Mouse (Mus musculus): Measurements from ENCODE around the gene Rrm2. TPM values are rescaled to one million over a fixed set of nuclear protein-coding genes. Genes with fewer than 3 reads are reported as not detected.
"Not testable (repeated sequence)": the region's sequence is repeated elsewhere in the genome, so short reads cannot be mapped to it uniquely, and the experiment has no call there.

Gene Rrm2
- polyA plus RNA-seq, 1 experiment from 2014 or later, result 394 TPM

GRCm38 (mm10) chr12:24723434-24723833 lies 15.4 kb downstream of the Rrm2 start:
- Histone ChIP-seq H3K4me1 (replicated peaks) (peaks cover 26% of the 10 kb centered on the region), H3K27me3 (no peaks in the 10 kb centered on the region), H3K9ac (replicated peaks) (no peak overlapping the region), H3K27ac (peak overlapping the region; percentile 79), H3K4me2 (no peak overlapping the region), H3K9me3 (no peaks in the 10 kb centered on the region), H3K4me3 (replicated peaks) (no peak overlapping the region), H3K36me3 (no peaks in the 10 kb centered on the region)
- no peak for ATAC-seq (ENCODE audit: insufficient number of reproducible peaks, insufficient read depth, low FRiP score, low TSS enrichment, low read depth)
- WGBS, result 39% methylated on average over 2 of the region's 2 CpGs

DNA sequence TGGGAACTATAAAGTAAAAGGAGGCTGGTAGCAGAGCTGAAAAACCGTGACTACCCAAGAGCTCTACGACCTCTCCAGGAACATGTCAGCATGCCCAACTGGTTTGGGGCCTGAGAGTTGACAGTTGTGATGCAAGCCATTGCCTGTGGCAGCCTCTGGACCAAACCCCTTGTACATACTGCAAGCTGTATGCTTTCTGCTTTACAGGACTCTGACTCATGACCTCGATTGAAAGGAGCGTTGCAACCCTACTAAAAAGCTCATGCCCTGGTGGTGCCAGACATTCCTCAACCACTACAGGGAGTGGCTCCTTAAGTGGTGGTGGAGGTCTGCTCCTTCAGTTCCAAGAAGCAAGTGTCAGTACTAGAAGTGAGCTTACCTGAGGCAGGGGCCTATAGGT lies 15.8 kb downstream of the Rrm2 start:
- peak overlapping the region; percentile 23; the same call in 1 of the 2 replicates for H3K4me2 ChIP-seq
- peak; percentile 41; the same call in 1 of the 2 replicates for ATAC-seq (ENCODE audit: insufficient number of reproducible peaks, insufficient read depth, low FRiP score, low TSS enrichment, low read depth)

DNA sequence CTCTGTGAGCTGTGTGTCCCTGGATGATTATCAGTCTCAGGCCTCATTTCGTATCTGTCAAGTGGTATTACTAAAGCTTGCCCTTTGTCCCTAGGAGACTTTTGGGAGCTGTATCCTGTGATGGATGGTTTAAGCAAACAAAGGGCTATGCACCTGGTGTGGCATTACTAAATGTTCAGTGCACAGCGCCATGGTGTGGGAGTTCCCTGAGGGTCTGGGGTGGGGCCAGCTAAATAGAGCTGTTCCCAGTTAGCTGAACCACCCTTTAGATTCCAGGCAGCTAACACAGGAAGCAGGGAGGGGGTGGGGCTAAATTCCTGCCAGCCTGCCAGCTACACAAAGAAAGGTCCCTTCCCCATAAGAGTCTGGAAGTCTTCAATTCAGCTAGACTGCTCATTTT lies 16.3 kb downstream of the Rrm2 start:
- Histone ChIP-seq H3K9me3 (peaks cover 4% of the 10 kb centered on the region), H3K27me3 (no peaks in the 10 kb centered on the region), H3K4me1 (replicated peaks) (peaks cover 17% of the 10 kb centered on the region), H3K9ac (replicated peaks) (no peak overlapping the region), H3K27ac (peak overlapping the region; percentile 79), H3K4me3 (replicated peaks) (no peak overlapping the region), H3K4me2 (peak overlapping the region; percentile 23; the same call in 1 of the 2 replicates), H3K36me3 (no peaks in the 10 kb centered on the region)
- peak; percentile 91 for ATAC-seq (ENCODE audit: insufficient number of reproducible peaks, insufficient read depth, low FRiP score, low TSS enrichment, low read depth)
- 17% methylated on average over 2 of the region's 2 CpGs for WGBS

More for the DNA sequence above, 15.8 kb downstream of the Rrm2 start:
- no peaks in the 10 kb centered on the region for H3K27me3 ChIP-seq
- peaks cover 22% of the 10 kb centered on the region for H3K4me1 ChIP-seq (replicated peaks)
- H3K36me3 ChIP-seq, result no peaks in the 10 kb centered on the region
- peak overlapping the region; percentile 79 for H3K27ac ChIP-seq
- H3K9me3 ChIP-seq, result no peaks in the 10 kb centered on the region
- no peak overlapping the region for H3K4me3 ChIP-seq (replicated peaks)
- no peak overlapping the region for H3K9ac ChIP-seq (replicated peaks)
- WGBS, result 45% methylated on average over 4 of the region's 4 CpGs

- ATAC-seq (ENCODE audit: insufficient number of reproducible peaks, insufficient read depth, low FRiP score, low TSS enrichment, low read depth), result no peak
- Histone ChIP-seq H3K4me1 (replicated peaks) (no peaks in the 10 kb centered on the region), H3K4me2 (no peak overlapping the region), H3K9ac (replicated peaks) (no peak overlapping the region), H3K27ac (no peak overlapping the region), H3K36me3 (no peaks in the 10 kb centered on the region), H3K9me3 (no peaks in the 10 kb centered on the region), H3K27me3 (no peaks in the 10 kb centered on the region), H3K4me3 (replicated peaks) (no peak overlapping the region)
- WGBS, result 88% methylated on average over 13 of the region's 13 CpGs
Measured at GRCm38 (mm10) chr12:24734828-24735394, 26.9 kb downstream of the Rrm2 start.

GRCm38 (mm10) chr12:24736956-24737355 lies 28.9 kb downstream of the Rrm2 start:
- no peak for ATAC-seq (ENCODE audit: insufficient number of reproducible peaks, insufficient read depth, low FRiP score, low TSS enrichment, low read depth)
- no peak overlapping the region for H3K4me2 ChIP-seq
- no peaks in the 10 kb centered on the region for H3K9me3 ChIP-seq
- H3K27me3 ChIP-seq, result no peaks in the 10 kb centered on the region
- WGBS, result 71% methylated on average over 2 of the region's 2 CpGs
- no peaks in the 10 kb centered on the region for H3K36me3 ChIP-seq
- H3K4me1 ChIP-seq (replicated peaks), result no peaks in the 10 kb centered on the region
- no peak overlapping the region for H3K27ac ChIP-seq
- no peak overlapping the region for H3K4me3 ChIP-seq (replicated peaks)
- no peak overlapping the region for H3K9ac ChIP-seq (replicated peaks)

DNA sequence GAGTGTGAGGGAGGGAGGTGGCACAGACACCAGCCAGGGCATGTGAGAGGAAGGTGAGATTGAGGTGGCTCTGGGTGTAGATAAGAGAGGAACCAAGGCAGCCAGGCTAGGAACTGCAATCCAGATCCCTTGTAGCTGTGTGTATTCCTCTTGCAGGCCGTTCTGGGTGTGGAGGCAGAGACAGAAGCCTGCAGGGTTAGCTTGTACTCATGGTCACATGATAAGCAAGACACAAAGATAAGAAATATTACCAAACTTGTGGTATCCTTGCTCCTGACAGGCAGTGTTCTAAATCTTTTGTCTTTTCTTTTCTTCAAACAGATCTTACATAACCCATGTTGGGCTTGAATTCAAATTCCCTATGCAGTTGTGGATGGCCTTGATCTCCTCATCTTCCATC lies 31.9 kb downstream of the Rrm2 start:
- ATAC-seq (ENCODE audit: insufficient number of reproducible peaks, insufficient read depth, low FRiP score, low TSS enrichment, low read depth), result no peak
- H3K4me2 ChIP-seq, result no peak overlapping the region
- H3K9me3 ChIP-seq, result no peaks in the 10 kb centered on the region
- H3K4me1 ChIP-seq (replicated peaks), result 0 out of 2 replicates have a peak, but pooled peaks cover 3% of the 10 kb centered on the region
- H3K27me3 ChIP-seq, result no peaks in the 10 kb centered on the region
- no peak overlapping the region for H3K4me3 ChIP-seq (replicated peaks)
- no peaks in the 10 kb centered on the region for H3K36me3 ChIP-seq
- whole genome bisulfite sequencing, result 73% methylated on average over 1 of the region's 1 CpGs
- H3K9ac ChIP-seq (replicated peaks), result no peak overlapping the region
- H3K27ac ChIP-seq, result no peak overlapping the region

DNA sequence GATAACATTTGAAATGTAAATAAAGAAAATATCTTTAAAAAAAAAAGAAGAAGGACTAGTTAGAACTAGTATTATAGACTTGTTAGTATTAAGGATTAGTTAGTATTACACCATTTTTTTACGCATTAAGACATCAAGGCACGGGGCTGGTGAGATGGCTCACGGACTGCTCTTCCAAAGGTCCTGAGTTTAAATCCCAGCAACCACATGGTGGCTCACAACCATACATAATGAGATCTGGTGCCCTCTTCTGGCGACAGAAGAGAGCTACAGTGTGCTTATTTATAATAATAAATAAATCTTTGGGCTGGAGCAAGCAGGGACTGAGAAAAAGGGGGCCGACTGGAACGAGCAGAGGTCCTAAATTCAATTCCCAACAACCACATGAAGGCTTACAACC lies 33.5 kb downstream of the Rrm2 start:
- H3K36me3 ChIP-seq; H3K4me3 ChIP-seq (replicated peaks); H3K9me3 ChIP-seq; H3K27ac ChIP-seq; ATAC-seq (ENCODE audit: insufficient number of reproducible peaks, insufficient read depth, low FRiP score, low TSS enrichment, low read depth); H3K4me2 ChIP-seq; H3K4me1 ChIP-seq (replicated peaks); H3K9ac ChIP-seq (replicated peaks); H3K27me3 ChIP-seq: not testable (repeated sequence)
- WGBS, result 68% methylated on average over 6 of the region's 6 CpGs

DNA sequence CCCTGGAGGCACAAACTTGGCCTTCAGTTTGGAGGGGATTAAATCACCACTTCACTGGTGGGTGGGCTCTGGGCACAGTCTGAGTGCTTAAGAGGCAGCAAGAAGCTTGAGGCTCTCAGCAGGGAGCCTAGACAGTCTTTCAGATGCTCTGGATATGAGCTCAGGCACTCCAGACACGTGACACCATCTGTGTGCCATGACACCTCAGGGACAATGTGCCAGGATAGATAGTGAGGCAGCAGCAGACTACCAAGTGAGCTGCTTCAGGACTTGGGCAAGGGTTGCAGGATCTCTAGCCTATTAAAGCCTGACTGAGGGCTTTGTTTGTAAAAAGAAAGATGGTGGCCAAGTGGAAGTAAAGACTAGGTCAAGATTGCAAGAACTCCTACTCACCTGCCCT lies 36.3 kb downstream of the Rrm2 start:
- Histone ChIP-seq H3K4me2 (no peak overlapping the region), H3K4me1 (replicated peaks) (peaks cover 19% of the 10 kb centered on the region), H3K27me3 (no peaks in the 10 kb centered on the region), H3K27ac (no peak overlapping the region), H3K4me3 (replicated peaks) (no peak overlapping the region), H3K36me3 (no peaks in the 10 kb centered on the region), H3K9ac (replicated peaks) (no peak overlapping the region), H3K9me3 (no peaks in the 10 kb centered on the region)
- WGBS, result 25% methylated on average over 1 of the region's 1 CpGs
- no peak for ATAC-seq (ENCODE audit: insufficient number of reproducible peaks, insufficient read depth, low FRiP score, low TSS enrichment, low read depth)

- 38% methylated on average over 5 of the region's 5 CpGs for WGBS
- Histone ChIP-seq H3K4me1 (replicated peaks) (peaks cover 19% of the 10 kb centered on the region), H3K36me3 (no peaks in the 10 kb centered on the region), H3K4me2 (no peak overlapping the region), H3K9ac (replicated peaks) (no peak overlapping the region), H3K9me3 (no peaks in the 10 kb centered on the region), H3K4me3 (replicated peaks) (no peak overlapping the region), H3K27ac (peak overlapping the region; percentile 62), H3K27me3 (no peaks in the 10 kb centered on the region)
- ATAC-seq (ENCODE audit: insufficient number of reproducible peaks, insufficient read depth, low FRiP score, low TSS enrichment, low read depth), result no peak
Measured at GRCm38 (mm10) chr12:24746579-24747296, 38.7 kb downstream of the Rrm2 start.

DNA sequence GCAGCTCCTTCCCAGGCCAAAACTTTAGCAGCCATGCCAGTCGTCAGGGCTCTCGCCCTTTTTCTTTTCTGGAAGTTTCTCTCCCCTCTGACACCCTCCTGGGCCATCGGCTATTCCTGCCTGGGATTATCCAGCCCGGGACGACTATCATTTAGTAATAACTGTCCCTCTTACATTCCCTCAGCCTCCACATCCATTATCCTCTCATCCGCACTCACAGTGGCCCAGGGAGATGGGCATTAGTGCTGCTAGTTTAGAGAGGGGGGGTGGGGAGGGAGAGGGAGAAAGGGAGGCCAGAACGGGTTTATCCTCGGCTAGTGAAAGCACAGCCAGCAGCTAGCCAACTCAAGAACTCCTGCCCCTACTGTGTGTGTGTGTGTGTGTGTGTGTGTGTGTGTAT lies 39.3 kb downstream of the Rrm2 start:
- Histone ChIP-seq H3K36me3 (no peaks in the 10 kb centered on the region), H3K4me2 (no peak overlapping the region), H3K4me3 (replicated peaks) (no peak overlapping the region), H3K9ac (replicated peaks) (no peak overlapping the region), H3K9me3 (no peaks in the 10 kb centered on the region), H3K4me1 (replicated peaks) (peaks cover 19% of the 10 kb centered on the region), H3K27me3 (no peaks in the 10 kb centered on the region), H3K27ac (0 out of 2 replicates have a peak overlapping the region, but pooled peaks have one; percentile 62)
- no peak for ATAC-seq (ENCODE audit: insufficient number of reproducible peaks, insufficient read depth, low FRiP score, low TSS enrichment, low read depth)
- WGBS, result 61% methylated on average over 8 of the region's 8 CpGs

- Histone ChIP-seq H3K27me3 (no peaks in the 10 kb centered on the region), H3K4me2 (no peak overlapping the region), H3K9me3 (no peaks in the 10 kb centered on the region), H3K4me1 (replicated peaks) (peaks cover 16% of the 10 kb centered on the region), H3K4me3 (replicated peaks) (no peak overlapping the region), H3K27ac (no peak overlapping the region), H3K36me3 (no peaks in the 10 kb centered on the region), H3K9ac (replicated peaks) (no peak overlapping the region)
- WGBS, result 82% methylated on average over 6 of the region's 6 CpGs
- no peak for ATAC-seq (ENCODE audit: insufficient number of reproducible peaks, insufficient read depth, low FRiP score, low TSS enrichment, low read depth)
Measured at GRCm38 (mm10) chr12:24750521-24750920, 42.5 kb downstream of the Rrm2 start.

DNA sequence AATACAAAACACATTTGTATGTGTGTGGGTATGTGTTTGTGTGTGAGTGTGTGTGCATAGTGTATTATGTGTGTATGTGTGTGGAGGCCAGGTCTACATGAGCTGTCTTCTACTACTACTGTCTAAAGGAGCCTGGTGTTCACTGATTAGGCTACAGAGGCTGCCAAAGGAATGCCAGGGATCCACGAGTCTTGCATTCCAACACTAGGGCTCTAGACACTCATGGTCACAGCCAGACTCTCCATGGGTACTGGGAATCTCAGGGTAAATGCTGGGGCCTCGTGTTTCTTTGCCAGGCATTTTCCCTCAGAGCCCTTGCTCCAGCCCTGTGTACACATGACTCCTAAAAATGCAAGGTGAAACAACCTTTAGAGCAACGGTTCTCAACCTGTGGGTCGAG lies 45.6 kb downstream of the Rrm2 start:
- peaks cover 6% of the 10 kb centered on the region for H3K4me1 ChIP-seq (replicated peaks)
- no peak overlapping the region for H3K4me2 ChIP-seq
- 85% methylated on average over 4 of the region's 4 CpGs for WGBS
- no peaks in the 10 kb centered on the region for H3K36me3 ChIP-seq
- no peaks in the 10 kb centered on the region for H3K9me3 ChIP-seq
- no peak overlapping the region for H3K4me3 ChIP-seq (replicated peaks)
- no peak overlapping the region for H3K9ac ChIP-seq (replicated peaks)
- ATAC-seq (ENCODE audit: insufficient number of reproducible peaks, insufficient read depth, low FRiP score, low TSS enrichment, low read depth), result no peak
- H3K27ac ChIP-seq, result no peak overlapping the region
- H3K27me3 ChIP-seq, result no peaks in the 10 kb centered on the region
